Mouse (Mus musculus): ENCODE data around the gene Camta1. TPM values are rescaled to one million over a fixed set of nuclear protein-coding genes. Genes with fewer than 3 reads are reported as not detected.
A peak's percentile ranks its signal among the peaks of the same experiment; 100 is the strongest.

The Camta1 gene
- polyA plus RNA-seq, 1 experiment = 155 TPM

- WGBS = 89% methylated on average over 2 of the region's 2 CpGs
- no peak for TF ChIP-seq POLR2A (IDR thresholded peaks at IDR 0.05; ENCODE audit: borderline replicate concordance, insufficient read depth, low read length)
- no peak for TF ChIP-seq CTCF (IDR thresholded peaks at IDR 0.05; ENCODE audit: borderline replicate concordance, insufficient read depth, low read depth, low read length)
- DNase-seq = no peak
These were observed 102.6 kb downstream of the Camta1 start for GRCm38 (mm10) chr4:151759095-151759494.

GRCm38 (mm10) chr4:151758337-151758736 is 103.3 kb downstream of the Camta1 start:
- Histone ChIP-seq H3K27me3 (ENCODE audit: control insufficient read depth, insufficient read depth, low read length) (no peaks in the 10 kb centered on the region), H3K4me3 (replicated peaks; ENCODE audit: insufficient read depth, low read depth, low read length) (no peak overlapping the region), H3K27ac (ENCODE audit: insufficient read depth, low read length) (no peak overlapping the region), H3K4me1 (ENCODE audit: control insufficient read depth, insufficient read depth, low read length) (peaks cover 30% of the 10 kb centered on the region)
- no peak for DNase-seq
- 95% methylated on average over 13 of the region's 13 CpGs for WGBS
- TF ChIP-seq POLR2A (IDR thresholded peaks at IDR 0.05; ENCODE audit: borderline replicate concordance, insufficient read depth, low read length) (no peak), CTCF (IDR thresholded peaks at IDR 0.05; ENCODE audit: borderline replicate concordance, insufficient read depth, low read depth, low read length) (peak; percentile 31; the same call in 1 of the 2 replicates)

More at GRCm38 (mm10) chr4:151759095-151759494, 102.6 kb downstream of the Camta1 start:
- Histone ChIP-seq H3K4me1 (ENCODE audit: control insufficient read depth, insufficient read depth, low read length) (peaks cover 23% of the 10 kb centered on the region), H3K27me3 (ENCODE audit: control insufficient read depth, insufficient read depth, low read length) (no peaks in the 10 kb centered on the region), H3K27ac (ENCODE audit: insufficient read depth, low read length) (no peak overlapping the region), H3K4me3 (replicated peaks; ENCODE audit: insufficient read depth, low read depth, low read length) (no peak overlapping the region)

GRCm38 (mm10) chr4:151757261-151757660 is 104.4 kb downstream of the Camta1 start:
- Histone ChIP-seq H3K27me3 (ENCODE audit: control insufficient read depth, insufficient read depth, low read length) (no peaks in the 10 kb centered on the region), H3K4me1 (ENCODE audit: control insufficient read depth, insufficient read depth, low read length) (peaks cover 39% of the 10 kb centered on the region), H3K4me3 (replicated peaks; ENCODE audit: insufficient read depth, low read depth, low read length) (no peak overlapping the region), H3K27ac (ENCODE audit: insufficient read depth, low read length) (no peak overlapping the region)
- WGBS = 98% methylated on average over 3 of the region's 3 CpGs
- TF ChIP-seq CTCF (IDR thresholded peaks at IDR 0.05; ENCODE audit: borderline replicate concordance, insufficient read depth, low read depth, low read length) (no peak), POLR2A (IDR thresholded peaks at IDR 0.05; ENCODE audit: borderline replicate concordance, insufficient read depth, low read length) (no peak)
- DNase-seq = no peak

GRCm38 (mm10) chr4:151756400-151756799 is 105.3 kb downstream of the Camta1 start:
- no peak overlapping the region for H3K4me3 ChIP-seq (replicated peaks; ENCODE audit: insufficient read depth, low read depth, low read length)
- peaks cover 44% of the 10 kb centered on the region for H3K4me1 ChIP-seq (ENCODE audit: control insufficient read depth, insufficient read depth, low read length)
- DNase-seq = no peak
- H3K27ac ChIP-seq (ENCODE audit: insufficient read depth, low read length) = no peak overlapping the region
- 62% methylated on average over 10 of the region's 10 CpGs for WGBS
- H3K27me3 ChIP-seq (ENCODE audit: control insufficient read depth, insufficient read depth, low read length) = no peaks in the 10 kb centered on the region
- TF ChIP-seq POLR2A (IDR thresholded peaks at IDR 0.05; ENCODE audit: borderline replicate concordance, insufficient read depth, low read length) = no peak
- no peak for TF ChIP-seq CTCF (IDR thresholded peaks at IDR 0.05; ENCODE audit: borderline replicate concordance, insufficient read depth, low read depth, low read length)

GRCm38 (mm10) chr4:151753231-151753630 is 108.4 kb downstream of the Camta1 start:
- peaks cover 53% of the 10 kb centered on the region for H3K4me1 ChIP-seq (ENCODE audit: control insufficient read depth, insufficient read depth, low read length)
- no peak overlapping the region for H3K27ac ChIP-seq (ENCODE audit: insufficient read depth, low read length)
- no peak for DNase-seq
- no peak for TF ChIP-seq POLR2A (IDR thresholded peaks at IDR 0.05; ENCODE audit: borderline replicate concordance, insufficient read depth, low read length)
- no peak for TF ChIP-seq CTCF (IDR thresholded peaks at IDR 0.05; ENCODE audit: borderline replicate concordance, insufficient read depth, low read depth, low read length)
- WGBS = 88% methylated on average over 10 of the region's 10 CpGs
- H3K27me3 ChIP-seq (ENCODE audit: control insufficient read depth, insufficient read depth, low read length) = no peaks in the 10 kb centered on the region
- H3K4me3 ChIP-seq (replicated peaks; ENCODE audit: insufficient read depth, low read depth, low read length) = no peak overlapping the region

GRCm38 (mm10) chr4:151752551-151752950 is 109.1 kb downstream of the Camta1 start:
- WGBS = 53% methylated on average over 7 of the region's 7 CpGs
- DNase-seq = no peak
- TF ChIP-seq POLR2A (IDR thresholded peaks at IDR 0.05; ENCODE audit: borderline replicate concordance, insufficient read depth, low read length) (no peak), CTCF (IDR thresholded peaks at IDR 0.05; ENCODE audit: borderline replicate concordance, insufficient read depth, low read depth, low read length) (no peak)
- no peak overlapping the region for H3K4me3 ChIP-seq (replicated peaks; ENCODE audit: insufficient read depth, low read depth, low read length)
- H3K27ac ChIP-seq (ENCODE audit: insufficient read depth, low read length) = no peak overlapping the region
- H3K27me3 ChIP-seq (ENCODE audit: control insufficient read depth, insufficient read depth, low read length) = no peaks in the 10 kb centered on the region
- H3K4me1 ChIP-seq (ENCODE audit: control insufficient read depth, insufficient read depth, low read length) = peaks cover 53% of the 10 kb centered on the region

GRCm38 (mm10) chr4:151751270-151751945 is 110.3 kb downstream of the Camta1 start:
- Histone ChIP-seq H3K4me3 (replicated peaks; ENCODE audit: insufficient read depth, low read depth, low read length) (no peak overlapping the region), H3K27ac (ENCODE audit: insufficient read depth, low read length) (no peak overlapping the region), H3K27me3 (ENCODE audit: control insufficient read depth, insufficient read depth, low read length) (no peaks in the 10 kb centered on the region), H3K4me1 (ENCODE audit: control insufficient read depth, insufficient read depth, low read length) (peaks cover 45% of the 10 kb centered on the region)
- no peak for DNase-seq
- 64% methylated on average over 15 of the region's 15 CpGs for WGBS
- TF ChIP-seq CTCF (IDR thresholded peaks at IDR 0.05; ENCODE audit: borderline replicate concordance, insufficient read depth, low read depth, low read length) (no peak), POLR2A (IDR thresholded peaks at IDR 0.05; ENCODE audit: borderline replicate concordance, insufficient read depth, low read length) (no peak)

GRCm38 (mm10) chr4:151747723-151748122 is 114.0 kb downstream of the Camta1 start:
- Histone ChIP-seq H3K4me3 (replicated peaks; ENCODE audit: insufficient read depth, low read depth, low read length) (no peak overlapping the region), H3K4me1 (ENCODE audit: control insufficient read depth, insufficient read depth, low read length) (peaks cover 19% of the 10 kb centered on the region), H3K27ac (ENCODE audit: insufficient read depth, low read length) (no peak overlapping the region), H3K27me3 (ENCODE audit: control insufficient read depth, insufficient read depth, low read length) (no peaks in the 10 kb centered on the region)
- no peak for DNase-seq
- TF ChIP-seq CTCF (IDR thresholded peaks at IDR 0.05; ENCODE audit: borderline replicate concordance, insufficient read depth, low read depth, low read length) (no peak), POLR2A (IDR thresholded peaks at IDR 0.05; ENCODE audit: borderline replicate concordance, insufficient read depth, low read length) (no peak)
- WGBS = 90% methylated on average over 6 of the region's 6 CpGs
